Mouse (Mus musculus) cortical plate, adult 2 months (tissue): Measurements from ENCODE around the gene Btbd6.

ENCODE experiments used
- CTCF ChIP-seq: fragments of 200-500 bp; IDR thresholded peaks from 2 replicates; pipeline ENCODE4 v1.5.1; 2011; ENCODE audit warnings: mild to moderate bottlenecking, control low read depth, low read length; ENCODE audit not compliant: insufficient read depth; ENCODE audit errors: extremely low read depth
- POLR2A ChIP-seq: fragments of 200-500 bp; IDR thresholded peaks from 2 replicates; pipeline ENCODE4 v1.6.1; 2011; ENCODE audit warnings: mild to moderate bottlenecking, low read length, control low read depth; ENCODE audit not compliant: insufficient read depth; ENCODE audit errors: extremely low read depth

DNA sequence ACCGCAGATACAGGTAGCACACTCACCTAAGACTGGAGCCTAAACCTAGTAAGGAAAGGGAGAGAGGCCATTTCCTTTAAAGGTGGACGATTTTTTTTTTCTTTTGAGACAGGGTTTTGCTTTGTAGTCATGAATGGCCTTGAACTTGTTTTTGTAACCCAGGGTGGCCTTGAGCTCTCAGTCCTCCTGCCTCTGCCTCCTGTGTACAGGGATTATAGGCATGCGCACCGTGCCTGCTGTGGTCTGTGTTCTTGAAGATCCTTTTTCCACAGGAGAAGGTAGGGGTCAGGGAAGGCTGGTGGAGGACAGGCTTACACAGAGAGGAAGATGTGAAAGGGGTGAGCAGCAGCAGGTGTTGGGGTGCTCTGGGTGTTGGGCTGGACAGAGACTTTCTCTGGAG lies 39.7 kb downstream of the Btbd6 start:
- TF ChIP-seq POLR2A (no peak), CTCF (no peak)
